In the genomic region with DNA sequence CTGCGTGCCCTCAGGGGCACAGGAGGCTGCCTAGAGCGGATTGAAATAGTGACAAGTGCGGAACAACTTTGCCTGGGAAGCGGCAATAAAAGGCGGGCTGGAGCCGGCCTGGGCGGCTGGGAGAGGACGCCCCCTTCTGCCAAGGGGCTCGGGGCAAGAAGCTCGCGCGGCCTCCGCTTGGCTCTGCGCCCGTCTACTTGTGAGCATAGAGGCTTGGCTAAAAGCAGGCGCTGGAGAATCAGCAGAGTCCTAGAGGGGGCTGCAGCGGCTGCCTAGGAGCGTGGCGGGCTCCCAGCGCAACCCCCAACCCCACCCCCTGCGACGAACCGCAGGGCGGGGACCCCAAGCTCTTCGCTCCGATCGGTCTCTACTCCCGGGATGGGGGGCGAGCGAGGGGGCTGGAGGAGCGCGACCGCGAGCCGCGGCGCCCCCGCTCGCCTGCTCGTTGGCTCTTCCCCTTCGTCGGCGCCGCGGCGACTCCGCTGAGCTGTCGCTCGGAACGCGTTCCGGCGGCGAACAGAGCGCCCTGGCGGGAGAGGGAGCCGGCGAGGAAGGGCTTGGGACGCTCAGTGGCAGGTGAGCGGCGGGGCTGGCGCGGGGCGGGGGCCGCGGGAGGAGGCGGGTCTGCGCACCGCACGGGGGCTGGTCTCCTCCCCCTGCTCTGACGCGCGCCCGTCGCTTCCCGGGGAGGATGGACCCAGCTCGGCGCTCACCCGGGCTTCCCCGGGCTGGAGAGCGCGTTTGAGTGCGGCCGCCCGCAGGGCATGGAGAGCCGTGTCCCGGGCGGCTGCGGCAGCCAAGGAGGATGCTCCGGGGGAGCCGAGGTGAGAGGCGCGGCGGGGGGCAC, we compare ENCODE assay signal across 8 mouse cellular contexts.
DNase-seq lines count a peak whose midpoint lies in the region; ATAC-seq lines count a peak whose summit lies in the region.

No protein-coding gene starts in this region.

- no peaks in the 10 kb centered on the region for H3K36me3 ChIP-seq in forebrain, embryonic 11.5 days (ENCODE audit: control insufficient read depth, insufficient read depth, low read length)
- H3K36me3 ChIP-seq in liver, embryonic 15.5 days (replicated peaks), result no peaks in the 10 kb centered on the region

- H3K4me2 ChIP-seq in forebrain, embryonic 11.5 days (ENCODE audit: low read depth, low read length, severe bottlenecking), result peak overlapping the region; percentile 92
- H3K4me2 ChIP-seq in liver, embryonic 15.5 days, result peak overlapping the region; percentile 64

- H3K27ac ChIP-seq in forebrain, embryonic 11.5 days (ENCODE audit: low read depth, low read length), result peak overlapping the region; percentile 78
- H3K27ac ChIP-seq in liver, embryonic 15.5 days (replicated peaks), result no peak overlapping the region

- H3K9ac ChIP-seq in forebrain, embryonic 11.5 days (ENCODE audit: low read length), result peak overlapping the region; percentile 78
- no peak overlapping the region for H3K9ac ChIP-seq in liver, embryonic 15.5 days

- under 1% methylated on average over 92 of the region's 94 CpGs for WGBS in forebrain, embryonic 11.5 days
- 1% methylated on average over 73 of the region's 94 CpGs for WGBS in liver, embryonic 15.5 days (ENCODE audit: insufficient replicate concordance)

- ATAC-seq in forebrain, embryonic 11.5 days (replicated peaks; ENCODE audit: low FRiP score), result peak; percentile 79
- peak; percentile 73; the same call in 1 of the 2 replicates for ATAC-seq in liver, embryonic 15.5 days (ENCODE audit: insufficient read depth)

- H3K27me3 ChIP-seq in forebrain, embryonic 11.5 days (ENCODE audit: control insufficient read depth, insufficient read depth, low read length), result peaks cover 4% of the 10 kb centered on the region; the same call in 1 of the 2 replicates
- peaks cover 62% of the 10 kb centered on the region for H3K27me3 ChIP-seq in liver, embryonic 15.5 days

- intact Hi-C loops in heart, postnatal 14 days (cut with DNase I), result no loop called here

- H3K4me1 ChIP-seq in forebrain, embryonic 11.5 days (replicated peaks; ENCODE audit: control insufficient read depth, insufficient read depth, low read length), result peaks cover 12% of the 10 kb centered on the region; the same call in 1 of the 2 replicates
- H3K4me1 ChIP-seq in liver, embryonic 15.5 days (replicated peaks), result no peaks in the 10 kb centered on the region

- peak; percentile 27 for DNase-seq in thymus, postnatal 4 days
- no peak for DNase-seq in thymus, adult 18-20 months
- DNase-seq in forebrain, embryonic 11.5 days (ENCODE audit: low spot score), result peak; percentile 88
- peak; percentile 45 to 55 for DNase-seq in heart, postnatal 14 days
- peak; percentile 75 to 82 for DNase-seq in layer of hippocampus, adult 18-20 months (ENCODE audit: low spot score in 2 of 2)
- peak; percentile 33 for DNase-seq in ovary, postnatal 14 days (ENCODE audit: low spot score)
- no peak for DNase-seq in spleen, adult 12 weeks (ENCODE audit: low spot score)

- peak overlapping the region; percentile 69 for H3K4me3 ChIP-seq in forebrain, embryonic 11.5 days (ENCODE audit: low read depth, low read length)
- peak overlapping the region; percentile 52 for H3K4me3 ChIP-seq in liver, embryonic 15.5 days (replicated peaks)

- no peaks in the 10 kb centered on the region for H3K9me3 ChIP-seq in forebrain, embryonic 11.5 days (ENCODE audit: control insufficient read depth, low read length)
- H3K9me3 ChIP-seq in liver, embryonic 15.5 days (replicated peaks), result no peaks in the 10 kb centered on the region

Comparison
In these comparisons a context has a peak if more than half of its experiments do, and no peak if none do; other contexts are left out.
1. DNase-seq: peak in thymus, postnatal 4 days (single experiment), forebrain, embryonic 11.5 days (single experiment), heart, postnatal 14 days (2 of 2), layer of hippocampus, adult 18-20 months (2 of 2) and ovary, postnatal 14 days (single experiment); none in thymus, adult 18-20 months (0 of 2) and spleen, adult 12 weeks (single experiment).